Mouse (Mus musculus) right cerebral cortex, postnatal 4 days (tissue): ENCODE measurements around the gene Cep83.
"Not testable (repeated sequence)": the region's sequence is repeated elsewhere in the genome, so short reads cannot be mapped to it uniquely, and the experiment has no call there.

Source experiments
- DNase-seq: peaks from one replicate; pipeline ENCODE4 v3.0.0-alpha.2; 2022

Cep83 gene

DNA sequence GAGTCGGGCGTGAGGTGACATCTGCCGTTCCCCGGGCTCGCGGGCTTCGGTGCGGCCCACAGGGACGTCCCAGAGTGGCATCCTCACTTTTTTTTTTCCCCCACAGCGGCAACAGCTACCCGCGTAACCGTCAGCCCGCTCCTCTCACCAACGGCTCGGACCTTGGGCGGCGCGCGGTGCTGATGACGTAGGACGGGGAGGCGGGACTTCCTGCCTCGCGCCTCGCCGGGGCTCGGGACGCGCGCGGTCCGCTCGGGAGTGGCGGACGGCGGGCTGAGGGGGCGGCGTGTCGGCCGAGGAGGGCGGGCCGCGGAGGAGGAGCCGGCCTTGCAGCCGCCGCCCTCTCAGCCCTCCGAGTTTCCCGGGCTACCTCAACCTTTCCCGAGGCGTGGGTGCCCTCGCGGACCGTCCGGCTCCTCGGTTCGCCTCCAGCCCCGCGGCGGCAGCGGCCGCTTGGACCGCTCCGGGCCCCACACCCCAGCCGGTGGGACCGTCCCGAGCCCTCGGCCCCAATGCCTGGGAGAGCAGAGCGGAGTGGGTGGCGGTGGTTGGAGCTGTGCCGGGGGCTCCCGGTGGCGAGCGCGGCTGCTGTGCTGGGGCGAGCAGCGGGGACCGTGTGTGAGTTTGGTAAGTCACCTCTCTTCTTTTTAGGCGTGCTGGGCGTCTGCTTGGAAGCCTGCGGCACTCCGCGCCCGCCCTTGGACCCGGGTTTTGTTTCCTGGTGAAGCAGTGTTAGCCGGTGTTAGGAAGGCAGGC lies at the start of gene Cep83:
Gene Cep83, plus strand, starts transcription at position 235 of the 756 bp plus-strand sequence.
- DNase-seq, result peak; percentile 90

DNA sequence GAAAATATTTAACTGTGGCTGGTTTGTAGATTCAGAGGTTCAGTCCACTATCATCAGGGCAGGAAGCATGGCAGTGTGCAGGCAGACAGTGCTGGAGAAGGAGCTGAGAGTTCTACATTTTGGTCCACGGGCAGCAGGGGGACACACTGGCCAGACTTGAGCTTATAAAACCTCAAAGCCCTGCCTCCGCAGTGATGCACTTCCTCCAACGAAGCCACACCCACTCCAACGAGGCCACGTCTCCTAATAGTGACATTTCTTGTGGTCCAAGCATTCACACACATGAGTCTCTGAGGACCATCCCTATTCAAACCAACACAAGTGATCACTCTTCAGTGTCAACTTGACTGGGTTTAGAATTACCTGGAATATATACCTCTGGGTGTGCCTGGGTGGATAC lies 49.2 kb upstream of the Cep83 start:
- DNase-seq, result no peak

DNA sequence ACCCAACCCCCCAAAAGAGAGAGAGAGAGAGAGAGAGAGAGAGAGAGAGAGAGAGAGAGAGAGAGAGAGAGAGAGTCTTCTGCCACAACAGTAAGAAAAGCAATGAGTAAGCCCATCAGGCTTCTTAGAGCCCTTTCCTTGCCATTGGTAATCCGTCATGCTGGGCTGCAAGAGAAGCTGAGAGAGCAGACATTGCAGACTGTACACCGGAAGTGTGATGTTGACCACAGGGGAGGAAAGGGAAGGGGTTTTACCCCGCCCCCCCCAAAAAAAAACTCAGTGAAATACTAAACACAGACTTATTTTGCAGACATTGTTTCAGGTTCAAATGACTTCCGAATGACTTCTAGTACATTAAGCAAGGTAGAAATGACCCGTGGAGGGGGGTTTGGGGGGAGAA lies 48.4 kb upstream of the Cep83 start:
- DNase-seq, result no peak

DNA sequence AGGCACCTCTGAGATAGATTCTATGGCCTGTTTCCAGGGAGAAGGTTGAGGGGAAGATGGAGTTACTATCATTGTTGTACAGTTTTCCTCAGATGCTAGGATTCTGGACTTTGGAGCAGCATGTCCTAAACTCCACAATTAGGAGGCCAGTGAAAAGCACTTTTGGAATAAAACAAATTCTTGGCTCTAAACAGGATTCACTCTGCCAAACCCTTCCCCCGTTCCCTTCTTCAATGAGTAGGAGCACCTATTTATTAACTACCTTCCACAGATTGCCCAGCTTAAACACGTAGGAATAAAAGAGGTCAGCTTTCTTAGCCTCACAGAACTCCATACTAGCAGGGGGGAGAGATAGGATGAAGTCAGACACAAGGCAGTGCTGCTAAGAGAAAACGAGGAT lies 24.4 kb upstream of the Cep83 start:
- DNase-seq, result no peak

DNA sequence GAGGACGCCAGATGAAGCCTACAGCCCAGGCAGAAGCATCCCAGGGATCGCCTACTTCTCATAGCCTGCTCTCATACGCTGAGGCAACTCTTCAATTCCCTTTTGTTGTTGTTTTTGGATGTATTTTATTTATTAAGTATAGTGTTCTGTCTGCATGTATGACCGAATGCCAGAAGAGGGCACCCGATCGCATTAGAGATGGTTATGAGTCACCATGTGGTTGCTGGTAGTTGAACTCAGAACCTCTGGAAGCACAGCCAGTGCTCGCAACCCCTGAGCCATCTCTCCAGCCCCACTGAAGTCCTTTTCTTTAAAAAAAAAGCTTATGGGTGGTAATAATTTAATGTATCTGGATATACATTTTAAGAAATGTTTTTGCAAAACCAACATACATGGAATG lies 24.0 kb upstream of the Cep83 start:
- no peak for DNase-seq

DNA sequence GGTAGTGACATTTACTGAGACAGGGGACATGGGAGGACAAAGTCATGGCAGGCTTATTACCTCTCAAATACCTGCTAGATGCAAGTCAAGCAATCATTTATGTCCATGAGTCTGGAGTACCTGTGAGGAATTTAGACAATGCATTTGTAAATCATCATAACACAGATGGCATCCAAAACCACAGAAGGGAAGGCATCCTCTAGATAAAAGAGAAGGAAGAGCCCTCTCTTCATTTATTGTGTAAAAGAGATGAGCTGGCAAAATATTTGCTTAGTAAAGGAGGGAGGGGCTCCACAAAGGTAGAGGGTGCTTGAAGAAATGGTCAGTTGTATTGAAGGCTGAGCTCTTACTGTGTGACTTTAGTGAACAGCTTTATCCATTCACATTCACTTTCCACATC lies 20.3 kb upstream of the Cep83 start:
- no peak for DNase-seq

DNA sequence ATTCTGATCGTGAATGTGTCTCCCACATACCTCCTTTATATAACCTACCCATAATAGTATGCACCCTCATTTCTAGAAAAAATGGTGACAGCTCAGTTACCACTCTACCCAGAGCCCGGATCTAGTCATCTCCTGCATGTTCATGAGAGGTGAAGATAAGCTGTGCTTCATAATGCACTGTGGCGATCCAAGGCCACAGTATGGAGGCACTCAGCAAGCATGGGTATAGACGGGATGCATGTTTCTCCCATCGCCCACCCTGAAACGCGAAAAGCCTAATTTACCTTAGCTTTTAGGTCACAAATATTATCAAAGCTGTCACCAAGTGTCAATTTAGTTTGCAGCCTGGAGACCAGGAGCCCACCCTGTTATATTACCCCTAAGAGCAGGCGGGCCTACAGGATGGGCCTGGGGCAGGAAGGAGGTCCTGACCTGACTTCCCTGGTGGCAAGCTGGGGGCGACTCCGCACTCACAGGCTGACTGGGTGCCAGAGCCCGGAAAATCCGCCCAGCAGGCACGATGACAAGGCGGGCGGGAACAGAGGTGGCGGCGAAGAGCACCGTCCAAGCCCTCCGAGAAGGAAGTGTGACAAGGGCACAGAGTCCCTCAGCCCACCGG lies 544 bp upstream of the Cep83 start:
- DNase-seq, result peak; percentile 58

DNA sequence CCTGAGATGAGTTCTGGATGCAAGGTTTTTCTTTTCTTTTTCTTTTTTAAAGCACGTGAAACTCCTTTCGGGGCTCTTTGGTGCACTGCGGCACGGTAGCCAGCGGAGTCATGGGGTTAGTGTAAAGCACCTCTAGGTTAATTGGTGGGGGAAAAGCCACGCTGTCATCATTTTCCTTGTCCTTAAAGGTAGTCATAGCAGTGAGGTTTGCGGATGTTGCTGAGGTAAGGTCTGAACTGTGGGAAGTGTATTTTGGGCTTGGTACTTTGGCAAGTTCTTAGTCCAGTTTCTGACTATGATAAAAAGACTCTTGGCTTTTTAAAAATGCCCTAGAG lies 689 bp downstream of the Cep83 start:
- no peak for DNase-seq

DNA sequence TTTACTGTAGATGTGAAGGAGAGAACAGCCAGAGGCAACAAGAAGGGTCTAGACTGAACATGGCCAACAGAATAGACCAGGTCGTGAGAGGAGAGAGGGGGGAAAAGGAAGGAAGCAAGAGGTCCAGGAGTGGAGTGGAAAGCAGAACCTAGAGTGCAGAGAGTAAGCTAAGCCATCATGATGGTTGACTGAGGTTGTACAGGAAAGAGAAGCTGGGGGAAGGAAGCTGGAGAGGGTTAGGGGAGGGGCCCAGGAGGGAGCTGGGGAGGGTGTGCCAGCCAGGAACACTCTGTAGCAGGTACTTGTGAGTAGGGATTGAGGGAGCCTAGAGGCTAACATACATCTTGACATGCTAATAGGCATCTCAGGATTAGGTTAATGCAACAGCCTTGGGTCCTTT lies 1.9 kb downstream of the Cep83 start:
- DNase-seq, result no peak

DNA sequence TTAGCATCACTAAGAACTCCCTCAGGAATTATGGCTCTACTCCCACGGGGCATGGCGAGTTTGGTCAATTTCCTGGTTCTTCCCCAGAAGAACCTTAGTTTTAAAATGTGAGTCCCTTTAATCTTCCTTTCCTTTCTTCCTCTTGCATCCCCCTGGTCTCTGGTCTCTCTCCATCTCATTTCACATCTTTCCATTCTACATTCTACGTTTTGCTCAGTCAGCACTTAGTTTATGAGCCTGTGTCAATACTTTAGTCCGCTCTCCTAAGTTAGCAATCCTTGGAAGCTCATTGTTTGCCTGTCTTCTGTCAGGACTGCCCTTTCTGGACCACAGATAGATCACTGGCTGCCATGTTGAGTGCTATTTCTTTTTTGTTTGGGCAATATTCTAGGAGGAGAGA lies 3.7 kb downstream of the Cep83 start:
- no peak for DNase-seq

DNA sequence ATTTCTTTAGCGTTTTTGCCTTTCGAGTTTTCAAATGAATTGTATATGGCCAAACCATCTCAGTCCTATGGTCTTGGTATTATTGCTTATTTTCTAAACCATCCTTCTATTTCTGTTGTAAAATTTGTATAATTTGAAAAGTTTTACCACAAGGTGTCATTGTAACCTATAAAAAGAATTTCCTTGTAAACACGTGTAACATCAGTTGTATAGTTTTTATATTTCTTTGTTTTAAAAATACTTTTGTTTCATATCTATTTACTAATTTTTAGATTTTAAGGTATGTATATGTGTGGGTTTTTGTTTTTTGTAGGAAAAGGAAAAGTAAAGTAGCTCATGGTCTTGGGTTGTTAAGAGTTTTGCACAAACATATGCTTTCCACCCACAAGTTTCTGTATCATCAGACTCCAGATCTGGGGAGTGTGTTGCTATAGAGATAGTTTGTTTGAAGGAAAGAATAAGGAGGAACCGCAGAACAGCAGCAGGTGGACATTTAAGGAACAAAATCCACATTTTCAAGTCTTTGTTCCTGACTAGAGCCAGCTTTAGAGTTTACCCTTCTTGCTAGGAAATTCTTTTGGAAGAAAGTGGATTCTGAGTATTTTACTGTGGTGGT lies 17.3 kb downstream of the Cep83 start:
- no peak for DNase-seq

DNA sequence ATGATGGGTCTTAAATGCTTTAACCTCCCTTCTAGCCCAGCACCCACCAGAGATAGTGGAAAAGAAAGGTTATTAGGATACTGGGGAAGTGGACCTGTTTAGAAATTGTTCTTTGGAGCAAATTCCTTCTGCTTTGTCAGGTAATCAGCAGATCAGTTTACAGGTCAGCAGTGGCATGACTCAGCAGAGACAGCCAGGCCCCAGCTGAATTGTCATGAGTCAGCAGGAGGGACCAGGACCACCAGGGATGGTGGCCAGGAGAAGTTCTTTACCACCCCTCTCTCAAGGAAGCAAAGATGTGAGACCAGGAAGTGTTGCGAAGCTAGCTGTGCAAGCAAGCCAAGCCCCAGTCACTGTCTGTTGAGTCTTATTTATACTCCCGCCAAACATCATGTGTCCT lies 18.2 kb downstream of the Cep83 start:
- no peak for DNase-seq

DNA sequence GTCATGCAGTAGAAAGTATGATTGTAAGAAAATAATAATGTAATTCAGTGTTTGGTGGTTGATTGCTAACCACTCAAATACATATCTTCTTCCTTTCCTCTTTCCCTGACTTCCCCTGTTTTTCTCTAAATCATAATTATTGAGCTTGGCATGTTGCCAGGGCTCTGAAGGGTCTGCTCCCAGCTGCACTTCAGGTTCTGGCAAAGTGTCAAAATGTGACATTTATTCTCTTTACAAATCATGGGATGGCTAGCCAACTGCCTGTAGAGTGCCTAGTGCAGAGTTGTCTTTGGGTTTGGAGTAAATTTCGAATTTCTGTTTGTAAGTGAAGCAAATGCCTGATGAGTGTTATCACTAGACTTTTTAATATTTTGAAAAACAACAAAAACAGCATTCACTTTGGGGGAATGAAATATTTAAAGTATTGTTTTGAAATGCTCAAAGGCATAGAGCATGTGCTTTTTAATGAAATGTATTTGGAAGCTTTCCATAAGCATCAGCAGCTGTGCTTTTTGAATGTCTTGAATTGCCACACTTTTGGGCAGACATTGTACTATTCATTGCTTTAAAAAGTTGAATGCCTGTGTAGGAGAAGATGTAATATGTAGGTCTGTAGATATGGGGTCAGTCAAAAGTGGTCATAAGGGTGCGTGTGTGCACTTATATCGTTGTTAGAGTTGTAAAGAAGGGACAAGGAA lies 21.3 kb downstream of the Cep83 start:
- DNase-seq, result peak; percentile 8

DNA sequence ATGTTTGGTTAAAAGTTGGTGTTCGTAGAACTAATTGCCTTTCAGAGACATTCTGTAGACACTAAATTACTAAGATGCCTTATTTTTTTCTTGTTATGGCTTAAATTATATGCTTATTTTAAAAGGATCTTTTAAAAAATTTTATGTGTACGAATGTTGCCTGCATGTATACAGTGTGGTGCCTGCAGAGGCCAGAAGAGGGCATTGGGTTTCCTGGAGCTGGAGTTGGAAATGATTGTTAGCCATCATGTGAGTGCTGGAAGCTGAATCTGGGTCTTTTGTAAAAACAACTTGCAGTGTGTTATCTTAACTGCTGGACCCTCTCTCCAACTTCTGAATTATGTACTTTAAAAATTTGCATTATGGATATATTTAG lies 21.9 kb downstream of the Cep83 start:
- no peak for DNase-seq

DNA sequence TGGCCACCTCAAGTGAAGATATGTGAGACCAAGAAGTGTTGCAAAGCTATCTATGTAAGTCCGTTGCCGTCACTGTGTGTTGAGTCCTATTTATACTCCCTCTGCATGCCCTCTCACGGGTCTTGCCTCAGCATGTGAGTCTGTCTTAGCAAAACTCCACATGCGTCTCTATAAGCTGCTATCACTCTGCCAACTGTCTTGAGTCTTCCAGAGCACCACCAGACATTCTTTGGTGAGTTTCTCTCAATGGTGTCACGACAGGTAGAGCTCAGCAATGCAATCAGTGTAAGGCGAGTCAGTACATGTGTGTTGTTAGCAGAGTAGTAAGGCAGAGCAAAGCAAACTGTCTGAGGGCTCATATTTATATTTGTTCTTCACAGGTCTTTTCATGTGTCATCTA lies 31.8 kb downstream of the Cep83 start:
- DNase-seq, result no peak

DNA sequence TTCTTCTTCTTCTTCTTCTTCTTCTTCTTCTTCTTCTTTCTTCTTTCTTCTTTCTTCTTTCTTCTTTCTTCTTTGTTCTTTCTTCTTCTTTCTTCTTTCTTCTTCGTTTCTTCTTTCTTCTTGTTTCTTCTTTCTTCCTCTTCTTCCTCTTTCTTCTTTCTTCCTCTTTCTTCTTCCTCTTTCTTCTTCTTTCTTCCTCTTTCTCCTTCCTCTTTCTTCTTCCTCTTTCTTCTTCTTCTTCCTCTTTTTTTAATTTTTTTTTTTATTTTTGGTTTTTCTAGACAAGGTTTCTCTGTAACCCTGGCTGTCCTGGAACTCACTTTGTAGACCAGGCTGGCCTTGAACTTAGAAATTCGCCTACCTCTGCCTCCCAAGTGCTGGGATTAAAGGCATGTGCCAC lies 39.6 kb downstream of the Cep83 start:
- not testable (repeated sequence) for DNase-seq

DNA sequence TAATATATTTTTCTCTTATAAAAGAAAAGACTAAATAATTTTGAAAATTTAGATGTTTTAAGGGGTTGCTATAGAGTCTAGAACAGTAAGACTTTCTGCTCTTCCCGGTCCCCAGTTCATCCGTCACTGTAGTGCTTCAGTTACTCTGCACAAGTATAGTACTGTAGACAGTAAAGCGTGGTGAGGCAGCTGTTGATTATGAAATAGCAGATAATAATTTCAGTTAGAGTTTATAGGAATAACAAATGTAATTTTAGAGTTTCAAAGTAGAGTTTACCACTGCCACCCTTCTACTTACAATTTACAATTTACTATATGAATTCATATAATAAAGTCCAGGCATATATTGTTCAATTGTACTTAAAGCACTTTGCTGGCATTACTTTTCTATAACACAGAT lies 42.0 kb downstream of the Cep83 start:
- DNase-seq, result no peak

DNA sequence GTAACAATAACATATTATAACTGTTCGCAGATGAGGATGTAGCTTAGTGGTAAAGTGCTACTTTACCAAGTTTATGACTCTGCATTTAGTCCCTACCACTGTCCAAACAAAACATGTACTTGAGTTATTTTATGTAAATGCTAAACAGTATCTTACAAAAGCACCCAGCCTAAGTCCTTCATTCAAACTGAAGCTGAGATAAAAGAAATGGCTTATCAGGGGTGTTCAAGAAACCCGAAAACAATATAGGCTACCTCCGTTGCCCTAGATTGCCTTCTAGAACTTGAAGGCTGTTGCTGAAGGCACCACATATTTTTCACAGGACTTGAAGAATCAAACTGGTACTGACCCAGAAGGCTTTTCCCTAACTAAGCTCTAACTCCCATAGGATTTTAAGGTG lies 46.4 kb downstream of the Cep83 start:
- DNase-seq, result no peak

DNA sequence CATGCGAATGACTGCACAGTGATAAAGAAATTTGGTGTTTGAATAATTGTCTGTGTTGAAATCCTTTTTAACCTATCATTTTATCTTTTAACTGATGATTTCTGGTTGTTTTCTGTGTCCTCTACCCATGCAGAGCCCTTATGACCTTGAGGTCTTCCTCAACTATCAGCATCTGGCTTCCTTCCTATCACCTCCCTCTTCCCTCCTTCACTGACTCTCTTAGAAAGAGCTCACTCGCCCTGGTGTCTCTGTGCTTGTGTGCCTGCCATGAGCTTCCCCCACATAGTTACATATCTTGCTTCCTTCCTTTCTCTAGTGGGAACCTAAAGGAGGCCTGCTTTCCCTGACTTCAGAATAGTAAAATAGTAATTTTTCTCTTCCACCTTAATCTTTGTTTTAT lies 51.8 kb downstream of the Cep83 start:
- no peak for DNase-seq

DNA sequence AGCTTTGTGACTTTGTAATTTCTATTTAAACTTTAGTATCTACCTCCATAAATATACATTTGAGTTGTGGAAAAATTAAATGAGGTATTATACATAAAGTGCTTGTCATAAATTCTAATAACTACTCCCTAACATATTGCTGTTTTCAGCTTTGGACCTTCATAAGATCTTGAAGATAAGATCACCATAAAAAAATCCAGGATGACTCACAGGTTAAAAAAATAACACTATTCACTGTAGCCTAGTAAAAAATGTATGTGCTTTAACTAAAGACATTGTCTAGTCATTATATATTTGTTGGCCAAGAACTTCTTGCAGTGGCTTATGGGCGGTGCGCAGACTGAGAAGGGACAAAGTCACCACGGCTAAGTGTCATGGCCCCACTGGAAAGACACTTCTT lies 53.0 kb downstream of the Cep83 start:
- no peak for DNase-seq

DNA sequence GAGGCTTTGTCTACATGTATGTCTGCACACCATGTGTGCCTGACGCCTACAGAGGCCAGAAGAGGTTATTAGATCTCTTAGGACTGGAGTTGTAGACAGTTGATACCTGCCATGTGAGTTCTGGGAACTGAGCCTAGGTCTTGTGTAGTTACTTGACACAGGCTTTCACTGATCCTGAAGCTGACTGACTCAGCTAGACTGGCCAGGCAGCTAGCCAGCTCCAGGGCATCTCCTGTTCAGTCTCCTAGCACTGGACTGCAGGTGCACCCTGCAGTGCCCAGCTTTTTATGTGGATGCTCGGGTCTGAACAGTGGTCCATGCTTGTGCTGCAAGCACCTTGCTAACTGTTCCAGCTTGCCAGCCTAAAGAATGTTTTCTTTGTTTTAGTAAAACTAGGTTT lies 58.6 kb downstream of the Cep83 start:
- DNase-seq, result no peak

DNA sequence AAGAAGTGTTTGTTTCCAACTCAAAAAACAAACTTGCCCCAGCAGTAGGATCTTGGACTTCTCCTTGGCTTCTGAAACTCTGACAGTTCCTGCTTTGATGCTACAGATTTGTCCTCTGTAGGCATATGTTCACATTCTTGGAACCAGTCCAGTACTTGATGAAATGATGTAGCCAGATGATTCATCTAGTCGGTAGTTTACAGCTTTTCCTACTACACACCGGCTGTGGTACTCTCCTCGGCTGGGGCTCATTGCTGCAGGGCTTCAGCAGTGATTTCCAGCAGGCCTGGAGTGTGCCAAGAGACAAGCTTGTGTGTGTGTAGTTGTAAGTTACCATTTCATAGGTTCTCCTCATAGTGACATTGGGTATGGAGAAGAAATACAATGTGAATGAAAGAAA lies 83.0 kb downstream of the Cep83 start:
- no peak for DNase-seq

DNA sequence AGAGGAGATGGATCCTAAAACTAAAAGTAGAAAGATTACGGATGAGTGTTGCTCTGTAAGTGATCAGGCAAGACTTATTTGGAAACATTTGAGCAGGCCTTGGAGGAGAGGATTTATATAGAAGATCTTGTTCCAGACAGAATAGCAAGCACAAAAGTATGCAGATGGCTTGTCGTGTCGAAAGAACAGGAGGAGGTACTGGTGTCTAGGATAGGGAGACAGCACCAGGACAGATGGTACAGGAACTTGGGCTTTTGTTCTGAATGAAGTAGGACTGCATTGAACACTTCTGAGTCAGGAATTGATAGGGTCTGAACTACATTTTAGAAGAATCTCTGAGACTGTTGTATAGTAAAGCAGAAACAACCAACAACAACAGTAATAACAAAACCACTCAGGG lies 89.1 kb downstream of the Cep83 start:
- no peak for DNase-seq

DNA sequence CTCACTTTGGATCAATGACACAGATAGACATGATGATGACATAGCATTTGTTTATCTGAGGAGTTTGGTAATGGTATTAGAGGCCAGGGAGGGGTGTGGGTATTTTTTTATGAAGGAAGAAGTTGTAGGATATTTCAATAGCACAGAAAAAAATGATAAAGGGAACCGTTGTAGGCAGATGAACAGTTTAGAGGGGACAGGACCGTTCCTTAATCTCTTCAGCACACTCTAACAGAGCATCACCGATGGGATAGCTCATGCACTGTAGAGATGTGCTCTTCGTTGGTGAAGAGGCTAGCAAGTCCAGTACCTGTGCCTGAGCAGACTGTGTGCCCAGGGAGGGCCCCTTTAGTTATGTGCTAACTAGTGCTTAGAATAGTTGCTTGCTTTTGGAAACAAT lies 90.9 kb downstream of the Cep83 start:
- no peak for DNase-seq
